26 mouse cellular contexts compared by ENCODE assay signal in genomic region chr3:133661303-133661702, GRCm38 (mm10).
DNase-seq lines count a peak whose midpoint lies in the region; ATAC-seq lines count a peak whose summit lies in the region.
"Had no signal": no experiment of that assay in that cellular context is flagged by ENCODE, and none has a peak within 500 bp of the region (broad histone marks: within the 10 kb centered on the region; RNA-seq: fewer than 3 reads in every experiment).

No protein-coding gene starts in this region.

- no peak overlapping the region for H3K4me2 ChIP-seq in lung, embryonic 15.5 days
- H3K4me2 ChIP-seq: forebrain, embryonic 15.5 days; hindbrain, embryonic 15.5 days; liver, embryonic 12.5 days; midbrain, embryonic 12.5 days had no signal

- ATAC-seq in lung, embryonic 15.5 days (ENCODE audit: borderline replicate concordance, extremely low read depth, low FRiP score, low TSS enrichment), result peak; percentile 49; the same call in 1 of the 2 replicates
- ATAC-seq: forebrain, embryonic 15.5 days; liver, embryonic 12.5 days; liver, postnatal 0 days had no signal

- no peak overlapping the region for H3K4me3 ChIP-seq in lung, embryonic 15.5 days
- H3K4me3 ChIP-seq: forebrain, embryonic 15.5 days; hindbrain, embryonic 10.5 days; hindbrain, embryonic 15.5 days; layer of hippocampus, adult 2 months; liver, embryonic 12.5 days; megakaryocyte, embryonic 14.5 days; midbrain, embryonic 12.5 days had no signal

- H3K9me3 ChIP-seq in lung, embryonic 15.5 days, result no peaks in the 10 kb centered on the region
- H3K9me3 ChIP-seq: forebrain, embryonic 15.5 days; G1E; hindbrain, embryonic 10.5 days; hindbrain, embryonic 15.5 days; liver, embryonic 12.5 days; megakaryocyte, embryonic 14.5 days; midbrain, embryonic 12.5 days had no signal

- no peaks in the 10 kb centered on the region for H3K4me1 ChIP-seq in lung, embryonic 15.5 days
- H3K4me1 ChIP-seq: forebrain, embryonic 15.5 days; hindbrain, embryonic 10.5 days; hindbrain, embryonic 15.5 days; liver, embryonic 12.5 days; megakaryocyte, embryonic 14.5 days; midbrain, embryonic 12.5 days had no signal

- H3K27me3 ChIP-seq in lung, embryonic 15.5 days, result no peaks in the 10 kb centered on the region
- H3K27me3 ChIP-seq: forebrain, embryonic 15.5 days; hindbrain, embryonic 15.5 days; liver, embryonic 12.5 days; midbrain, embryonic 12.5 days had no signal

- H3K9ac ChIP-seq in lung, embryonic 15.5 days, result no peak overlapping the region
- H3K9ac ChIP-seq: forebrain, embryonic 15.5 days; hindbrain, embryonic 15.5 days; liver, embryonic 12.5 days; liver, postnatal 0 days; midbrain, embryonic 12.5 days had no signal

- peak; percentile 18 for DNase-seq in embryo, embryonic 11 days
- no peak for DNase-seq in embryo, embryonic 10.5 days (ENCODE audit: low spot score)
- DNase-seq in lung, postnatal 14 days, result no peak
- DNase-seq in hindlimb bud, embryonic 11.5 days (ENCODE audit: extremely low spot score, low read depth, low spot score), result peak; percentile 30
- DNase-seq in layer of hippocampus, adult 9-10 months (ENCODE audit: low spot score), result no peak
- DNase-seq in right cerebral cortex, adult 2 months (ENCODE audit: low spot score in 2 of 2), result no peak
- DNase-seq: adrenal gland, postnatal 10 days; cerebellum, adult 9-10 months; cerebellum, postnatal 36 days; heart, postnatal 14 days; kidney, adult 18-20 months; kidney, postnatal 36 days; left cerebral cortex, postnatal 4 days; liver, postnatal 0 days; lung, postnatal 36 days; right cerebral cortex, postnatal 14 days; thymus, postnatal 14 days had no signal

- no peaks in the 10 kb centered on the region for H3K36me3 ChIP-seq in lung, embryonic 15.5 days
- H3K36me3 ChIP-seq: forebrain, embryonic 15.5 days; G1E; hindbrain, embryonic 10.5 days; hindbrain, embryonic 15.5 days; liver, embryonic 12.5 days; midbrain, embryonic 12.5 days had no signal

- no peak overlapping the region for H3K27ac ChIP-seq in lung, embryonic 15.5 days
- H3K27ac ChIP-seq: forebrain, embryonic 15.5 days; hindbrain, embryonic 10.5 days; hindbrain, embryonic 15.5 days; layer of hippocampus, adult 2 months; liver, embryonic 12.5 days; midbrain, embryonic 12.5 days had no signal

- 44% methylated on average over 3 of the region's 3 CpGs for WGBS in lung, embryonic 15.5 days

Comparison
In these comparisons a context has a peak if more than half of its experiments do, and no peak if none do; other contexts are left out.
1. DNase-seq: peak in embryo, embryonic 11 days (single experiment) and hindlimb bud, embryonic 11.5 days (single experiment); none in embryo, embryonic 10.5 days (single experiment), lung, postnatal 14 days (single experiment), layer of hippocampus, adult 9-10 months (single experiment) and right cerebral cortex, adult 2 months (0 of 2).